Mouse (Mus musculus) olfactory bulb, adult 2 months (tissue): ENCODE data around the gene Tenm2. TPM values are rescaled to one million over a fixed set of nuclear protein-coding genes. Genes with fewer than 3 reads are reported as not detected.

ENCODE experiments used
- H3K27ac ChIP-seq: fragments of 200-500 bp; 2 replicates; pipeline ENCODE4 v1.5.1; 2012; ENCODE audit warnings: low read depth, low read length; ENCODE audit not compliant: insufficient read depth
- H3K4me1 ChIP-seq: fragments of 200-500 bp; 2 replicates; pipeline ENCODE4 v1.6.1; 2012; ENCODE audit warnings: low read length; ENCODE audit not compliant: control insufficient read depth, insufficient read depth
- H3K4me3 ChIP-seq: fragments of 200-500 bp; 2 replicates; pipeline ENCODE4 v1.5.1; 2012; ENCODE audit warnings: mild to moderate bottlenecking, low read depth, low read length, moderate library complexity; ENCODE audit not compliant: insufficient read depth
- CTCF ChIP-seq: fragments of 200-500 bp; IDR thresholded peaks from 2 replicates; pipeline ENCODE4 v1.5.1; 2012; ENCODE audit warnings: low read depth, mild to moderate bottlenecking, low read length, moderate library complexity; ENCODE audit not compliant: insufficient read depth
- POLR2A ChIP-seq: fragments of 200-500 bp; IDR thresholded peaks from 2 replicates; pipeline ENCODE4 v1.6.1; 2012; ENCODE audit warnings: mild to moderate bottlenecking, low read depth, low read length, moderate library complexity; ENCODE audit not compliant: insufficient read depth
- WGBS: fragments of 180-500 bp; shearing (Covaris S2); methylation state at CpG from one replicate; pipeline ENCODE4 v1.1.7; 2018; 5-methylcytosine and 5-hydroxymethylcytosine counted together
- polyA plus RNA-seq: library from polyadenylated mRNA; stranded (reverse); fragments of >200 nt; gene quantifications from 2 replicates; pipeline ENCODE4 v1.2.4, GENCODE M21; 2012; ENCODE audit warnings: low replicate concordance; ENCODE audit not compliant: missing spikeins, insufficient read depth, insufficient read length

Tenm2 gene
- polyA plus RNA-seq, 1 experiment: not detected

GRCm38 (mm10) chr11:36338424-36338823, 897.3 kb downstream of the Tenm2 start:
- WGBS: 83% methylated on average over 4 of the region's 4 CpGs
- Histone ChIP-seq H3K27ac (no peak overlapping the region), H3K4me3 (no peak overlapping the region), H3K4me1 (peaks cover 5% of the 10 kb centered on the region)
- TF ChIP-seq CTCF (no peak), POLR2A (no peak)

- Histone ChIP-seq H3K4me3 (no peak overlapping the region), H3K27ac (no peak overlapping the region), H3K4me1 (peaks cover 5% of the 10 kb centered on the region)
- WGBS: 84% methylated on average over 6 of the region's 6 CpGs
- TF ChIP-seq POLR2A (no peak), CTCF (no peak)
Observed at GRCm38 (mm10) chr11:36337063-36337462, 898.7 kb downstream of the Tenm2 start.

DNA sequence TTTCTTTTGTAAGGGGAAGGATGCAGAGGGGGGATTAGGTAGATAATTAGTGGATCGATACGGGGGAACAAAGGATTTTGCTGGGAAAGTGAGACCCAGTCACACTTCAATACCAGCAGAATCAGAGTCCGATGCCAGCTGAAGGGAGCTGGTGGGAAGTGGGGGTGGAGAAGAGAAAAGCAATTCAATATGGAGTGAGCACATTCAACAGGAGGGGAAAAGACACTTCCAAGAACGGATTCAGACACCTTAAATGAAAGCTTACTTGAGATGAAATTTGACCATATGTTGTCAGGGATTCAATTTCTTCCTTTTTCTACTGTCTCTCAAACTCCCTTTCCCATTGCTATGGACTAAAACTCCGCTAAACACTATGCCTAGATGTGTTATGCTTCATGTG, 900.6 kb downstream of the Tenm2 start:
- H3K4me1 ChIP-seq: peaks cover 5% of the 10 kb centered on the region
- no peak overlapping the region for H3K4me3 ChIP-seq
- TF ChIP-seq CTCF (no peak), POLR2A (no peak)
- 70% methylated on average over 5 of the region's 5 CpGs for WGBS
- H3K27ac ChIP-seq: no peak overlapping the region

DNA sequence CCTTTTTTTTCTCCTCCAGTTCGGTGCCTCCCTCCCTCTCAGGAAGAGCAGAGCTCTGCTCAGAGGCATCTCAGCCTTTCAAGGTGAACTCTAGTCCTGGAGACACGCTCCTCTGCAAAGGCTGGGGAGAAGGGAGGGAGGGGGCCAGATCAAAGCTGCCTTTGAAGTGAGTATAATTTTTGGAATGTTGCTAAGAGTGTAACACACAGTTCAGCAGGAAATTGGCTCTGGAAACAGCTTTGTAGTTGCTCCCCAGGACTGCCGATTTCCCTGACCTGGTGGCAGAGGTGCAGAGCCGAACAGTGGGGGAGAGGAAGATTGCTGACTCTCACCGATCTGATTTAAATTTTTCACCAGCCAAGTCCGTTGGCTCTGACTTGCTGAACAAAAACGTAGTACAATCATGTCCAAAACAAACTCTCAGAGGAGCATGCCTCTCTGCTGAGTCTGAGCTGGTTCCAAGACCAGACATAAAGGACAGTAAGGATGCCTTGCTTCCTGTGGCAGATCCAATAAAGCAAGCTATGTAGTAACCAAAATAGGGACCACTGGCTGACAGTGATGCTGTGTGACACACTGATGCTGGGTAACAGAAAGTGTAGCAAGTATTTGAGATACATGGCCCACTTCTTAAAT, 901.5 kb downstream of the Tenm2 start:
- no peak for TF ChIP-seq CTCF
- TF ChIP-seq POLR2A: no peak
- no peak overlapping the region for H3K27ac ChIP-seq
- H3K4me1 ChIP-seq: peaks cover 5% of the 10 kb centered on the region
- H3K4me3 ChIP-seq: no peak overlapping the region
- 33% methylated on average over 7 of the region's 7 CpGs for WGBS

GRCm38 (mm10) chr11:36332222-36332621, 903.5 kb downstream of the Tenm2 start:
- Histone ChIP-seq H3K27ac (no peak overlapping the region), H3K4me1 (peaks cover 5% of the 10 kb centered on the region), H3K4me3 (no peak overlapping the region)
- TF ChIP-seq POLR2A: no peak
- no peak for TF ChIP-seq CTCF
- 91% methylated on average over 12 of the region's 12 CpGs for WGBS

GRCm38 (mm10) chr11:36331408-36332178, 904.2 kb downstream of the Tenm2 start:
- WGBS: 77% methylated on average over 13 of the region's 13 CpGs
- H3K27ac ChIP-seq: no peak overlapping the region

GRCm38 (mm10) chr11:36327243-36327642, 908.5 kb downstream of the Tenm2 start:
- H3K27ac ChIP-seq: no peak overlapping the region
- no peak overlapping the region for H3K4me3 ChIP-seq
- H3K4me1 ChIP-seq: no peaks in the 10 kb centered on the region
- TF ChIP-seq CTCF: no peak
- WGBS: 69% methylated on average over 5 of the region's 5 CpGs

More at GRCm38 (mm10) chr11:36331408-36332178, 904.2 kb downstream of the Tenm2 start:
- TF ChIP-seq POLR2A (no peak), CTCF (no peak)
- Histone ChIP-seq H3K4me3 (no peak overlapping the region), H3K4me1 (peaks cover 5% of the 10 kb centered on the region)

GRCm38 (mm10) chr11:36309317-36309716, 926.4 kb downstream of the Tenm2 start:
- Histone ChIP-seq H3K4me3 (no peak overlapping the region), H3K4me1 (peaks cover 4% of the 10 kb centered on the region; the same call in 1 of the 2 replicates), H3K27ac (no peak overlapping the region)
- WGBS: 91% methylated on average over 4 of the region's 4 CpGs
- no peak for TF ChIP-seq CTCF
- no peak for TF ChIP-seq POLR2A

- no peak overlapping the region for H3K4me3 ChIP-seq
- WGBS: 68% methylated on average over 6 of the region's 6 CpGs
- H3K27ac ChIP-seq: no peak overlapping the region
- H3K4me1 ChIP-seq: peaks cover 10% of the 10 kb centered on the region; the same call in 1 of the 2 replicates
- TF ChIP-seq POLR2A (no peak), CTCF (no peak)
Observed at GRCm38 (mm10) chr11:36307276-36307675, 928.5 kb downstream of the Tenm2 start.
